Mouse (Mus musculus) kidney, embryonic 14.5 days (tissue): Measurements from ENCODE around the gene Olfr1141. TPM values are rescaled to one million over a fixed set of nuclear protein-coding genes. Genes with fewer than 3 reads are reported as not detected.

Experiments
- ATAC-seq: fragments of 200-750 bp; cut with Nextera tagmentation; 2 replicates; pipeline ENCODE4 v1.8.0; 2017; ENCODE audit warnings: moderate number of reproducible peaks, mild to moderate bottlenecking, moderate TSS enrichment, moderate library complexity; ENCODE audit not compliant: low FRiP score, low TSS enrichment
- H3K27ac ChIP-seq: fragments of 300-500 bp; sonication (generic); 2 replicates; pipeline ENCODE4 v1.5.1; 2014; ENCODE audit warnings: low read depth, mild to moderate bottlenecking, low read length, moderate library complexity, mixed read lengths
- H3K27me3 ChIP-seq: fragments of 300-500 bp; sonication (generic); 2 replicates; pipeline ENCODE4 v1.6.1; 2014; ENCODE audit warnings: mild to moderate bottlenecking, low read length; ENCODE audit not compliant: control insufficient read depth, insufficient read depth
- H3K36me3 ChIP-seq: fragments of 300-500 bp; sonication (generic); 2 replicates; pipeline ENCODE4 v1.6.1; 2014; ENCODE audit warnings: low read length, mixed read lengths; ENCODE audit not compliant: control insufficient read depth, insufficient read depth
- H3K4me1 ChIP-seq: fragments of 300-500 bp; sonication (generic); 2 replicates; pipeline ENCODE4 v1.6.1; 2014; ENCODE audit warnings: low read length, mixed read lengths; ENCODE audit not compliant: control insufficient read depth, insufficient read depth
- H3K4me2 ChIP-seq: fragments of 300-500 bp; sonication (generic); replicated peaks from 2 replicates; pipeline ENCODE4 v1.6.1; 2014; ENCODE audit warnings: low read depth, mild to moderate bottlenecking, low read length
- H3K4me3 ChIP-seq: fragments of 300-500 bp; sonication (generic); 2 replicates; pipeline ENCODE4 v1.5.1; 2014; ENCODE audit warnings: mild to moderate bottlenecking, low read length
- H3K9ac ChIP-seq: fragments of 300-500 bp; sonication (generic); 2 replicates; pipeline ENCODE4 v1.6.1; 2014; ENCODE audit warnings: low read depth, mild to moderate bottlenecking, low read length, moderate library complexity
- H3K9me3 ChIP-seq: fragments of 300-500 bp; sonication (generic); 2 replicates; pipeline ENCODE4 v1.6.1; 2016; ENCODE audit warnings: low read length; ENCODE audit not compliant: control insufficient read depth
- WGBS: fragments of 180-500 bp; shearing (Covaris S2); extraction: QIAGEN DNeasy Blood & Tissue Kit; methylation state at CpG from one replicate; pipeline ENCODE4 v1.1.7; 2014; 5-methylcytosine and 5-hydroxymethylcytosine counted together
- polyA plus RNA-seq: library from polyadenylated mRNA; unstranded; fragments of >200 nt; fragmentation: Nextera tagmentation; extraction: Ambion mirVana; gene quantifications from 2 replicates; pipeline ENCODE4 v1.2.1, GENCODE M21; 2014

The Olfr1141 gene
- not detected in 2 replicates for polyA plus RNA-seq

DNA sequence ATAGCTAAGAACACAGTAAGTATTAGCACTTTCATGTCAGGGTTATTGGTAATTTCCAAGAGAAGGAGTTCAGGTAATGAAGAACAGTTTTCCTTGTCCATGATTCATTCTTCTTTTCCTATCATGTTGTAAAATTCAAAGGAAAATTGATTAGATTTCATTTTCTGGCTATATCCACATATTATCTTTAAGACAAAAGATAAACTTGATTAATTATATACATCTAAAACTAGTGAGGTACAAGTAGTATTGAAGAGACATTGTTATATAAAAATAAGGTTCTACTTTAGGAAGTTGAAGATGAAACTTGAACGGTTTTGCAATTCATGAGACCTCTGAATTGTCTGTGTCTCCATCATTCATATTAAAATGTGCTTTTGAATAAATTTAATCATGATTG, at the start of gene Olfr1141:
Olfr1141 (minus strand) TSS at position 101 of the 400 bp plus-strand sequence.
- H3K4me1 ChIP-seq, result no peaks in the 10 kb centered on the region
- no peak within 1 kb of the TSS for H3K4me2 ChIP-seq
- no peak within 1 kb of the TSS for H3K27ac ChIP-seq
- no peaks in the 10 kb centered on the region for H3K27me3 ChIP-seq
- no peaks in the 10 kb centered on the region for H3K36me3 ChIP-seq
- H3K4me3 ChIP-seq, result no peak within 1 kb of the TSS
- ATAC-seq, result no peak
- no peak within 1 kb of the TSS for H3K9ac ChIP-seq
- no peaks in the 10 kb centered on the region for H3K9me3 ChIP-seq
- WGBS, result 76% methylated on average over 1 of the region's 1 CpGs

DNA sequence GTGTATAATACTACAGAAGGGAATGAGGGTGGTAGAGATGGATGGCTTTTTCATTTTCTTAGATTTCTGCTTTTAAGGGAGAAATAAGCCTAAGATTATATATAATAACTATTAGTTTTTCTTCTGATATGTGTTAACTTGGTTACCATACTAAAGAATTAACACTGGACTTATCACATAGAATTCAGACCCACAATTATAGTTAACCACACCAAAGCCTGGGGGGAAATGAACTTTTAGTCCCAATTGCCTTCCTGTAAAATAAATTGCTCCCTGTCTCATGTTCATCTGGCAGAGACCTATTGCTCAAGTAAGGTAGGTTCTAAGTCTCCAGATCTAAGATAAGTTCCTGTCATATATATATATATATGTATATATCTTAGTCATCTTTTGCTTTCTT, 46.5 kb upstream of the Olfr1141 start, which contains the start of gene Olfr1143:
Olfr1143 (plus strand) TSS at position 301 of the 400 bp plus-strand sequence.
- no peak within 1 kb of the TSS for H3K9ac ChIP-seq
- no peak within 1 kb of the TSS for H3K4me3 ChIP-seq
- no peaks in the 10 kb centered on the region for H3K36me3 ChIP-seq
- no peak within 1 kb of the TSS for H3K4me2 ChIP-seq
- H3K27me3 ChIP-seq, result no peaks in the 10 kb centered on the region
- no peak for ATAC-seq
- no peaks in the 10 kb centered on the region for H3K9me3 ChIP-seq
- H3K27ac ChIP-seq, result no peak within 1 kb of the TSS
- H3K4me1 ChIP-seq, result no peaks in the 10 kb centered on the region

DNA sequence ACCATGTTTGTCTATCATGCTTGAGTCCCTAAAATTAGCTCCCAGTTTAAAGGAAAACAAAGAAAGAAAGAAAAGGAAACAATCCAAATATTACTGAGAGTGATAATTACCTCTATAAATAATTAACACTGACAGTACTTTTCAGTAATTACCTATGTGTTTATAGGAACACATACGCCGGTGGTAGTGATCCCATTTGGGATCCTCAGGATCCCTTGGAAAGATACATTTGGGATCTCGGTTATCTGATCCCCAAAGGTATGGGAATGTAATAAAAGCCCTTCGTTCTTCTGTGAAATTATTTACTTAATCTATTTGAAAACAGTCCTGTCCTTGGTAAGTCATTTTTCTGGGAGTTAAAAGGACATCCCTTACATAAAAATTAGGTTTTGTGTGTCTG, 25.4 kb upstream of the Olfr1141 start, which contains the start of gene Olfr152:
Olfr152 (plus strand) TSS at position 301 of the 400 bp plus-strand sequence.
- ATAC-seq, result no peak
- Histone ChIP-seq H3K4me1 (no peaks in the 10 kb centered on the region), H3K9me3 (no peaks in the 10 kb centered on the region), H3K27ac (no peak within 1 kb of the TSS), H3K27me3 (no peaks in the 10 kb centered on the region), H3K4me3 (no peak within 1 kb of the TSS), H3K4me2 (no peak within 1 kb of the TSS), H3K36me3 (no peaks in the 10 kb centered on the region), H3K9ac (no peak within 1 kb of the TSS)
- WGBS, result 84% methylated on average over 4 of the region's 4 CpGs

DNA sequence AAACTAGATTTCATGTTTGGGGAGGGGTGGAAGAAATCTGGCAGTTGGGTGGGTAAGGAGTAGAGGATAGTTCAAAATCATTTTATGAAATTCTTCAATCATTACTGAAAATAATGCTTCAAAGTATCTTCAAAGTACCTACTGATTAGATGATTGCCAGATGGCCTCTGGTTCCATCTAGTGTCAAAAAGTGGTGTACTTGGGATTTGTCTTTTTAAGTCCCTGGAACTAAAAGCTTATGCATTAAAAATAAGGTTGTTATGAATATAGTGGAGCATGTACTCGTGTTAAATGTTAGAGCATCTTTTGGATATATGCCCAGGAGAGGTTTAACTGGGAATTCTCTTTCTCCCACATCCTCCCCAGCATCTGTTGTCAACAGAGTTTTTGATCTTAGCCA, 22.4 kb upstream of the Olfr1141 start:
- no peak for ATAC-seq
- H3K4me1 ChIP-seq, result no peaks in the 10 kb centered on the region
- no peak overlapping the region for H3K9ac ChIP-seq
- no peak overlapping the region for H3K4me2 ChIP-seq
- H3K36me3 ChIP-seq, result no peaks in the 10 kb centered on the region
- H3K4me3 ChIP-seq, result no peak overlapping the region
- 62% methylated on average over 1 of the region's 1 CpGs for WGBS
- H3K9me3 ChIP-seq, result no peaks in the 10 kb centered on the region
- H3K27me3 ChIP-seq, result no peaks in the 10 kb centered on the region
- no peak overlapping the region for H3K27ac ChIP-seq

DNA sequence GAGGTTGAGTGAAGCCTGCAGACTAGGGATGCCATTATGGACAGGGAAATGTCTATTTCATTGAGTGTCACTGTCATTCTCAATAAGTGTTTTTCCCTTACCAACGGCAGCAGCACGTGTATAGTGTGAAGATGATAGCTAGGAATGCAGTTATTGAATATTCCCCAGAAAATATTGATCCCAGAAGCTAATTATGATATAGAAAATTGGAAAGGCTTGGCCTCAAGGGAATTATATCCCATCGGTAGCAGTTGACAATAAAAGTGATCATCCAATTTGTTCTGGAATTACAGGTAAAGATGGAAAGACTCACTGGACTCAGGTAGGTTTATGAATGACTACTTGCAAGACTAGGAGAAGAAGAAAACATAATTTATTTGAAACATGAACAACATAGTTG, 10.3 kb downstream of the Olfr1141 start, which contains the start of gene Olfr1140:
Olfr1140 (plus strand) TSS at position 301 of the 400 bp plus-strand sequence.
- WGBS, result 69% methylated on average over 3 of the region's 3 CpGs
- H3K4me2 ChIP-seq, result no peak within 1 kb of the TSS
- no peaks in the 10 kb centered on the region for H3K4me1 ChIP-seq
- H3K9ac ChIP-seq, result no peak within 1 kb of the TSS
- H3K4me3 ChIP-seq, result no peak within 1 kb of the TSS
- ATAC-seq, result no peak
- H3K27ac ChIP-seq, result no peak within 1 kb of the TSS
- H3K9me3 ChIP-seq, result no peaks in the 10 kb centered on the region
- H3K36me3 ChIP-seq, result no peaks in the 10 kb centered on the region
- H3K27me3 ChIP-seq, result no peaks in the 10 kb centered on the region

DNA sequence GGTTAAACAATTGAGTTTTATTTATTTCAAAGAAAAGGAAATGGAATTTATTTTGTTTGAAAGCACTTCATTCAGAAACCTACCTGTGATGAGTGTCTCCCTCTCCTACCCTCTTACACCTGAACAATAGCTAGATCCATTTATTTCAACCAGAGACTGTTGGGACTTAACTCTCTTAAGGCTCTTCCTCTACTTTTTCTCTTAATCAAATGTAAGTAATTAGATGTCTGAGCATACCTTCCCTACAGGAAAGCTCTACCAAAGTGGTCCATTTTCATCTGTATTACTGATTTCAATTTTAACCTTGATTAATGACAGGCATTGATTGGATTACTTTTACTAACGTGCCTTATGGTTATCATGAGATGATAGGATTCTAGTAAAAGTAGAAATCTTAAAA, 13.9 kb downstream of the Olfr1141 start, which contains the start of gene Olfr1138:
Olfr1138 (minus strand) TSS at position 101 of the 400 bp plus-strand sequence.
- no peak for ATAC-seq
- H3K9ac ChIP-seq, result no peak within 1 kb of the TSS
- WGBS, result 83% methylated on average over 1 of the region's 1 CpGs
- no peaks in the 10 kb centered on the region for H3K9me3 ChIP-seq
- no peaks in the 10 kb centered on the region for H3K27me3 ChIP-seq
- H3K4me1 ChIP-seq, result no peaks in the 10 kb centered on the region
- H3K27ac ChIP-seq, result no peak within 1 kb of the TSS
- no peaks in the 10 kb centered on the region for H3K36me3 ChIP-seq
- no peak within 1 kb of the TSS for H3K4me3 ChIP-seq
- H3K4me2 ChIP-seq, result no peak within 1 kb of the TSS

DNA sequence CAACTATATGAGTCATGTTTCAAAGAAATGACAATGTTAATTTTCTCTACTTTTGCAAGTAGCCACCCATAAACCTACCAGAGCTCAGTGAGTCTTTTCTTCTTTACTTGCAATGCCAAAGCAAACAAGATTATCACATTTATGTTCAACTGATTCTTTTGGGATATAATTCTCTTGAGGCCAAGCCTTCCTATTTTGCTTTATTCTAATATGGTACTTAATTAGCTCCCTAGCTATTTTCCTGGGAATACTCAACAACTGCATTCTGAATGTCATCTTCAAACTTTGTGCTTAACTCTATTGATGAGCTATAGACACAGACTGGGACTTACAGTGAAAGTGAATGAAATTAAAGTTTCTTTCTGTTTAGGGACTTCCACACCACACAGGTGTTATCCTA, 40.7 kb downstream of the Olfr1141 start, which contains the start of gene Olfr1137:
Olfr1137 (minus strand) TSS at position 101 of the 400 bp plus-strand sequence.
- no peak for ATAC-seq
- no peak within 1 kb of the TSS for H3K9ac ChIP-seq

More for the DNA sequence above, 40.7 kb downstream of the Olfr1141 start, which contains the start of gene Olfr1137:
- no peak within 1 kb of the TSS for H3K4me2 ChIP-seq
- no peaks in the 10 kb centered on the region for H3K4me1 ChIP-seq
- H3K36me3 ChIP-seq, result no peaks in the 10 kb centered on the region
- H3K4me3 ChIP-seq, result no peak within 1 kb of the TSS
- H3K9me3 ChIP-seq, result no peaks in the 10 kb centered on the region
- H3K27me3 ChIP-seq, result no peaks in the 10 kb centered on the region
- H3K27ac ChIP-seq, result no peak within 1 kb of the TSS

Other genes with a start within 250 kb of the Olfr1141 start
- gene Pramel6, start 247.4 kb downstream of the Olfr1141 start, polyA plus RNA-seq, result not detected in 2 replicates
- gene Olfr153, start 222.2 kb downstream of the Olfr1141 start, polyA plus RNA-seq, result not detected in 2 replicates
- gene Olfr1128, start 208.4 kb downstream of the Olfr1141 start, polyA plus RNA-seq, result not detected in 2 replicates
- gene Olfr1129, start 180.1 kb downstream of the Olfr1141 start, polyA plus RNA-seq, result not detected in 2 replicates
- not detected in 2 replicates for gene Olfr1130, start 147.8 kb downstream of the Olfr1141 start, polyA plus RNA-seq
- gene Olfr1131, start 126.9 kb downstream of the Olfr1141 start, polyA plus RNA-seq, result not detected in 2 replicates
- not detected in 2 replicates for gene Olfr1132, start 116.5 kb downstream of the Olfr1141 start, polyA plus RNA-seq
- not detected in 2 replicates for gene Olfr1133, start 106.6 kb downstream of the Olfr1141 start, polyA plus RNA-seq
- gene Olfr1134, start 95.5 kb downstream of the Olfr1141 start, polyA plus RNA-seq, result not detected in 2 replicates
- not detected in 2 replicates for gene Olfr1135, start 80.3 kb downstream of the Olfr1141 start, polyA plus RNA-seq
- gene Olfr1136, start 60.0 kb downstream of the Olfr1141 start, polyA plus RNA-seq, result not detected in 2 replicates
- gene Olfr1137, start 40.8 kb downstream of the Olfr1141 start, polyA plus RNA-seq, result not detected in 2 replicates
- not detected in 2 replicates for gene Olfr1138, start 14.0 kb downstream of the Olfr1141 start, polyA plus RNA-seq
- not detected in 2 replicates for gene Olfr1140, start 10.2 kb downstream of the Olfr1141 start, polyA plus RNA-seq
- gene Olfr152, start 25.5 kb upstream of the Olfr1141 start, polyA plus RNA-seq, result not detected in 2 replicates
- gene Olfr1143, start 46.6 kb upstream of the Olfr1141 start, polyA plus RNA-seq, result not detected in 2 replicates
- gene Olfr1145, start 55.8 kb upstream of the Olfr1141 start, polyA plus RNA-seq, result not detected in 2 replicates
- gene Olfr1148, start 76.5 kb upstream of the Olfr1141 start, polyA plus RNA-seq, result not detected in 2 replicates
- gene Olfr1150-ps1, start 90.0 kb upstream of the Olfr1141 start, polyA plus RNA-seq, result not detected in 2 replicates
- gene Olfr1151, start 101.9 kb upstream of the Olfr1141 start, polyA plus RNA-seq, result not detected in 2 replicates
- gene Olfr1152, start 112.5 kb upstream of the Olfr1141 start, polyA plus RNA-seq, result not detected in 2 replicates
- not detected in 2 replicates for gene Olfr1153, start 141.0 kb upstream of the Olfr1141 start, polyA plus RNA-seq
- not detected in 2 replicates for gene Olfr1154, start 151.2 kb upstream of the Olfr1141 start, polyA plus RNA-seq
- not detected in 2 replicates for gene Olfr1155, start 191.1 kb upstream of the Olfr1141 start, polyA plus RNA-seq
- gene Olfr1156, start 199.1 kb upstream of the Olfr1141 start, polyA plus RNA-seq, result not detected in 2 replicates
- gene Olfr1157, start 214.3 kb upstream of the Olfr1141 start, polyA plus RNA-seq, result not detected in 2 replicates
- gene Olfr74, start 220.7 kb upstream of the Olfr1141 start, polyA plus RNA-seq, result not detected in 2 replicates
- not detected in 2 replicates for gene Olfr1158, start 236.1 kb upstream of the Olfr1141 start, polyA plus RNA-seq